Mouse (Mus musculus) CD4-positive, CD25-positive, alpha-beta regulatory T cell, adult 2 months (primary cell): Measurements from ENCODE around the gene Tsga13.

ENCODE experiments used
- DNase-seq: peaks from one replicate; pipeline ENCODE4 v3.0.0-alpha.2; 2012; ENCODE audit warnings: low read depth, low spot score

Gene Tsga13

DNA sequence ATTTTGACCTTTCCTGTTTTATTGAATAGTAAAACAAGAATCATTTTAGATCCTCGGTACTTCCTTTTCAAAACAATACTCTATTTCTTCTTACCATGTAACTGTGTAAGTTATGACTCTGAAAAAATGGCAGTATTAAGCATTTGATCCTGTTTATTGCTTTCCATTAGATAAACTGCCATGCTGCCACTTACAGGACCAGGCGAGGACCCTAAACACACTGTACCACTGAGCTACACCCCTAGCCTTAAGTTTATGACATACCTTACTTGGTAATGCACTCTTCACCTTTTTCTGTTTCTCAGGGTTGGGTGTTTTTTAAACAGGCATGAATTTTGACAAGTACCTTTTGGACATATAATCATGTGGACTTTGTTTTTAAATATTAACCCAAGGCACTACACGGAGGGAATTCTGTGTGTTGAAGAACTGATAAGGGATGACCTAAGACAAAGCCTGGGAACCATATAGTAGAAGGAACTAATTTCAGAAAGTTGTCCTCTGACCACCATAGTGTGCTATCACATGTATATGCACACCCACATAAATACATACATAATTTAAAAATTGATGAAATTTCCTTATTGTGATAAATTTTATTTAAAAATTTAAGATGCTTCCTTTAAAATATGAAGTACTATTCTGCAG is 50.2 kb downstream of the Tsga13 start:
- no peak for DNase-seq

DNA sequence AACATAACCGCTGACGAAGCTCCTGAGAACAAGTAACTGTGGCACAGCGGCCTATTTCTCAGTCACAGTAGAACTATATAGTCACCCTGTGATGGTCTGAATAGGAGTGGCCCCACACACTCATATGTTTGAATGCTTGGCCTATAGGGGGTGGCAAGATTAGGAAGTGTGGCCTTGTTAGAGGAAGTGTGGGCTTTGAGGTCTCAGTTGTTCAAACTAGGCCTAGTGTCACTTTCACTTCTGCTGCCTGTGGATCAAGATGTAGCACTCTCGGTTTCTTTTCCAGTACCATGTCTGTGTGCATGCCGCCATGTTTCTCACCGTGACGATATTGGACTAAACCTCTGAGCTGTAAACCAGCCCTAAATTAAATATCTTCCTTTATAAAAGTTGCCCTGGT is 59.4 kb downstream of the Tsga13 start:
- no peak for DNase-seq

DNA sequence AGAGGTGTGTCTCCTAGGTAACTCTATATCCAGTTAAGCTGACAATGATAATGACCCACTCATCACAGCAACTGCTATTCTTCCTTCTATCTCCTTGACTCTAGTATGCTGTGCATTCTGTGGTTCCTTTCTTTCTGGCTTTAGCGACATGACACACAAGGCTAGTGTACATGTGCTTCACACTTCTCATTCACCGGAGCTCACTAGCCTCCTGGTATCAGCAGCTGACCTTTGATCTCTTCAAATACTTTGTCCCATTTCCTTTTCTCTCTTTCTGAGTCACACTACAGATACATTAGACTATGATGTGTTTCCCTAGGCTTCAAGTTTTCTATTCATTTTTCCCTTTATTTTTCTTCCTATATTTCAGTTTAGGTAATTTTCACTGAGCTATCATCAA is 60.2 kb downstream of the Tsga13 start:
- no peak for DNase-seq

DNA sequence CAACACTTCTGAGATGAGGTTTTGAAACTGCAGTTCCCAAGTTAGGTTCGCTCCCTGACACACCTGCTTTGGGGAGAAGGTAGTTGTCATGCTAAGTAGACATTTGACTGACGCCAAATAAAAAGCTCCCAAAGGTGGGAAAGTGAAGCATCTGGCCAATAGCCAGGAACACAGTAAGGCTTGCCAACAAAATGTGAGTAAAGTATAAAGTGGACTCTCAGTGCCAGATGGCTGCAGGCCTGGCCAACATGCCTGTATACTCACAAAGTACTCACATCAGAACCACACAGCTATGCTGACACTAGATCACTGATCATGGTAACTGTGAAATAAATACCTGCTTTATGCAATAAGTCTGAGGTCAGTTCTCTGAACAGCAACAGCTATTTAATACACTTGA is 65.6 kb downstream of the Tsga13 start:
- DNase-seq = no peak
